In the genomic region with DNA sequence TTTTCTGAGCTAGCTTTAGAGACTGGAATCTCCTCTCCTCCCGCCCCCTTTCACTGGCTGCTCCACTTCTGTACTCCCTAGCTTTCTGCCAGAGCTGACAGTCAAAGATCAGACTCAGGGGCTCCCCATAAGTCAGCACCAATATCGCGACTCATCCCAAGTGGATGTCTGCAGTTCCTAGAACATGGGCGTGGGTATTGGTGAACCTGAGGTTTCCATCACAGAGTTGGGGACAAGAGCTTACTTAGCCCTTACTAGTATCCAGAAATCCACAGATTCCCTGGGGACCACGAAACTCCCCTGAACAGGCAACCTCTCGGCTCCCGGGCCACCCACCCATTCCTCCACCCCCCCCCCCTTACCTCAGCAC, we compare ENCODE assay signal across 7 mouse cellular contexts. TPM values are rescaled to one million over a fixed set of nuclear protein-coding genes. Genes with fewer than 3 reads are reported as not detected.
A peak's percentile ranks its signal among the peaks of the same experiment; 100 is the strongest.
DNase-seq lines count a peak whose midpoint lies in the region; ATAC-seq and TF ChIP-seq lines count a peak whose summit lies in the region.

No protein-coding gene starts in this region.

- H3K9me3 ChIP-seq in forebrain, embryonic 12.5 days = no peaks in the 10 kb centered on the region
- H3K9me3 ChIP-seq in intestine, embryonic 16.5 days (ENCODE audit: control insufficient read depth, low read length) = no peaks in the 10 kb centered on the region
- no peaks in the 10 kb centered on the region for H3K9me3 ChIP-seq in neural tube, embryonic 15.5 days (replicated peaks)

- peak overlapping the region; percentile 91 for H3K4me2 ChIP-seq in forebrain, embryonic 12.5 days
- peak overlapping the region; percentile 65 for H3K4me2 ChIP-seq in intestine, embryonic 16.5 days (ENCODE audit: low read depth, low read length)
- H3K4me2 ChIP-seq in neural tube, embryonic 15.5 days = peak overlapping the region; percentile 75

- TF ChIP-seq CTCF in layer of hippocampus, adult 2 months (conservative IDR thresholded peaks at IDR 0.05) = no peak

- 3% methylated on average over 7 of the region's 7 CpGs for WGBS in forebrain, embryonic 12.5 days
- WGBS in intestine, embryonic 16.5 days = 1% methylated on average over 7 of the region's 7 CpGs
- 3% methylated on average over 7 of the region's 7 CpGs for WGBS in neural tube, embryonic 15.5 days

- H3K4me1 ChIP-seq in forebrain, embryonic 12.5 days = peaks cover 18% of the 10 kb centered on the region
- peaks cover 4% of the 10 kb centered on the region; the same call in 1 of the 2 replicates for H3K4me1 ChIP-seq in intestine, embryonic 16.5 days (ENCODE audit: control insufficient read depth, insufficient read depth, low read length)
- H3K4me1 ChIP-seq in neural tube, embryonic 15.5 days = peaks cover 24% of the 10 kb centered on the region

- peak overlapping the region; percentile 57 for H3K9ac ChIP-seq in forebrain, embryonic 12.5 days
- no peak overlapping the region for H3K9ac ChIP-seq in intestine, embryonic 16.5 days (ENCODE audit: low read depth, low read length)
- peak overlapping the region; percentile 78 for H3K9ac ChIP-seq in neural tube, embryonic 15.5 days (replicated peaks)

- ATAC-seq in forebrain, embryonic 12.5 days (ENCODE audit: low FRiP score) = no peak
- no peak for ATAC-seq in intestine, embryonic 16.5 days
- ATAC-seq in neural tube, embryonic 15.5 days (ENCODE audit: low FRiP score) = peak; percentile 44
- ATAC-seq in megakaryocyte-erythroid progenitor cell, adult 5-6 weeks (replicated peaks; ENCODE audit: low FRiP score, low TSS enrichment, poor library complexity, severe bottlenecking) = no peak

- DNase-seq in layer of hippocampus, adult 2 months (ENCODE audit: low spot score in 2 of 2) = no peak
- no peak for DNase-seq in layer of hippocampus, adult 9-10 months (ENCODE audit: low spot score)
- DNase-seq in adrenal gland, adult 8-10 months = no peak

- peak overlapping the region; percentile 74 for H3K4me3 ChIP-seq in layer of hippocampus, adult 2 months
- peak overlapping the region; percentile 53 for H3K4me3 ChIP-seq in forebrain, embryonic 12.5 days (replicated peaks)
- H3K4me3 ChIP-seq in intestine, embryonic 16.5 days (ENCODE audit: low read length) = peak overlapping the region; percentile 47
- peak overlapping the region; percentile 81 for H3K4me3 ChIP-seq in neural tube, embryonic 15.5 days (replicated peaks)

- peak overlapping the region; percentile 95 for H3K27ac ChIP-seq in layer of hippocampus, adult 2 months
- H3K27ac ChIP-seq in forebrain, embryonic 12.5 days = no peak overlapping the region
- no peak overlapping the region for H3K27ac ChIP-seq in intestine, embryonic 16.5 days (ENCODE audit: low read length)
- H3K27ac ChIP-seq in neural tube, embryonic 15.5 days (replicated peaks) = peak overlapping the region; percentile 91

- no peaks in the 10 kb centered on the region for H3K36me3 ChIP-seq in forebrain, embryonic 12.5 days (replicated peaks)
- no peaks in the 10 kb centered on the region for H3K36me3 ChIP-seq in intestine, embryonic 16.5 days (ENCODE audit: control insufficient read depth, insufficient read depth, low read length)
- H3K36me3 ChIP-seq in neural tube, embryonic 15.5 days = no peaks in the 10 kb centered on the region

- H3K27me3 ChIP-seq in forebrain, embryonic 12.5 days = peaks cover 41% of the 10 kb centered on the region
- H3K27me3 ChIP-seq in intestine, embryonic 16.5 days (replicated peaks; ENCODE audit: control insufficient read depth, insufficient read depth, low read length) = peaks cover 27% of the 10 kb centered on the region
- H3K27me3 ChIP-seq in neural tube, embryonic 15.5 days (replicated peaks) = 0 out of 2 replicates have a peak, but pooled peaks cover 3% of the 10 kb centered on the region

RNA-seq across cellular contexts. Expression of a gene that starts 0.4 kb away (rescaled TPM):
- total RNA-seq in layer of hippocampus, adult 2 months (2021) = 10 to 100 TPM; 77.4 to 81.9 TPM
- polyA plus RNA-seq in forebrain, embryonic 12.5 days (2016; fragmentation: Nextera tagmentation; extraction: Ambion mirVana) = 2.3 and 3.2 TPM in 2 replicates
- 0.70 and 1.0 TPM in 2 replicates for polyA plus RNA-seq in intestine, embryonic 16.5 days (2015; fragmentation: Nextera tagmentation; extraction: Ambion mirVana)
- 41.9 and 48.7 TPM in 2 replicates for polyA plus RNA-seq in neural tube, embryonic 15.5 days (2015; fragmentation: Nextera tagmentation; extraction: Ambion mirVana)
- total RNA-seq in megakaryocyte-erythroid progenitor cell, adult 5-6 weeks (2014; fragmentation: Nextera tagmentation) = not detected in 2 replicates
- not detected in 2 replicates for total RNA-seq in megakaryocyte-erythroid progenitor cell, adult 5-6 weeks (2017)
- total RNA-seq in adrenal gland, adult 8-10 months (2022) = 1 to 10 TPM; 2.0 to 3.8 (median 2.7) TPM

Comparison
In these comparisons a context has a peak if more than half of its experiments do, and no peak if none do; other contexts are left out.
1. H3K27ac ChIP-seq: peak in layer of hippocampus, adult 2 months (single experiment) and neural tube, embryonic 15.5 days (single experiment); none in forebrain, embryonic 12.5 days (single experiment) and intestine, embryonic 16.5 days (single experiment).
2. RNA of a gene that starts 0.4 kb away (total RNA-seq): 77.4 to 81.9 TPM in layer of hippocampus, adult 2 months; 2.0 to 3.8 TPM in adrenal gland, adult 8-10 months and not detected in megakaryocyte-erythroid progenitor cell, adult 5-6 weeks; every median in the first group is over 10 times any median in the second.
3. Peak in every context shown above with its lines, with median percentiles within 50 percentile points of each other: H3K4me3 ChIP-seq and H3K4me2 ChIP-seq.